Mouse (Mus musculus): ENCODE measurements around the gene Fcgbp. TPM values are rescaled to one million over a fixed set of nuclear protein-coding genes. Genes with fewer than 3 reads are reported as not detected.
A peak's percentile ranks its signal among the peaks of the same experiment; 100 is the strongest.
"Not testable (repeated sequence)": the region's sequence is repeated elsewhere in the genome, so short reads cannot be mapped to it uniquely, and the experiment has no call there.

Fcgbp gene
- total RNA-seq, 2 experiments from 2014 or later: not detected

DNA sequence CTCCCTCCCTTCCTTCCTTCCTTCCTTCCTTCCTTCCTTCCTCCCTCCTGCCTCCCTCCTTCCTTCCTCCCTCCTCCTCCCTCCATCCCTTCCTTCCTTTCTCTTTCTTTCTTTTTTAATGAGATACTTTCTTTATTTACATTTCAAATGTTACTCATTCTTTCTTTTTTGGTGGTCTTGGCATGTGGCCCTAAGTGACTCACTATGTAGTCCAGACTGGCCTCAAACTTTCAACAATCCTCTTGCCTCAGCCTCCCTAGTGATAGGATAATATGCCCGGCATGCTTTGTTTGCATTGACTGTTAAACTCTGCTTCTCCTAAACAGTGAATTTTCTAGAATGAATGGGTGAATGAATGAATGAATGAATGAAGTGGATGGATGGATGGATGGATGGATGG, 78.8 kb downstream of the Fcgbp start:
- DNase-seq: no peak

DNA sequence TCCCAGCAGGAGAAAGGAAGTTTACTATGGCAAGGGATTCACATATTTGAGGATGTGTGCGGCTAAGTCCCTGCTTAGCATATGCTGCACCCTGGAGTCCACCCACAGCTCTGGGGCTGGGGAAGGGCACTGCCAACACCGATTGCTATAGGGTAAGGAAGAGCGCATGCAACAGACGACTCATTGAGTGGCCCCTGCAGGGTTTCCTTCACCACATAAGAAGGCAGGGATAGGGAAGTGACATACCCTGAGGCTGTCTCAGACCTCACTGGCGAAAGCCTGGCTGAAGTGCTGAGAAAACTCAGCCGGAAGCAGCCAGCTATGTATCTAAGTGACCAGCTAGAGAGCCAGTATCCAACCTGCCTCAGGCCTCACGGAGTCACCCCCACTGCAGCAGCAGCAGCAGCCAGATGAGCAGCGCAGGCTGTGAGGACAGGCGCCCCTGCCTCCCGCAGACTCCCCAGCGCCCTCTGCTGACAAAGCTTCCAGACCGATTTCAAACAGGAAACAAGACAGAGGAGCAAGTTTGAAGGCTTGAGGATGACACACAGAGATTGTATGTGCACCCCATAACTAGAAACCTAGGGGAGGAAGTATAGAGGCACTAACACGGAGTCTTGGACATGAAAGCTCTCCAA, 80.7 kb downstream of the Fcgbp start:
- DNase-seq: no peak

DNA sequence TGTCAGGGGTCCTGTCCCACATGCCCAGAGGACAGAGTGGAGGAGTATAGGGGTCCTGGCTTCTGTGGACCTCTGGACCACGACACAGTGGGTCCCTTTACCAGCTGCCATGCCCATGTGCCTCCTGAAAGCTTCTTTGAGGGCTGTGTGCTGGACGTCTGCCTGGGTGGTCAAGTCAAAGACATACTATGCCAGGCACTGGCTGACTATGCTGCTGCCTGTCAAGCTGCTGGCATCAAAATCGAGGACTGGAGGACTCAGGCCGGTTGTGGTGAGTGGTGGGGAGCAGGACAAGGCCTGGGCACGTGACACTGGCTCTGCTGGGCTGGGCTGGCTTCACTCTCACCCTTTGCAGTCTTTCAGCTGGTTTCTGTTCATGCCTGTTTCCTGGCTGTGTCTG, 82.6 kb downstream of the Fcgbp start:
- DNase-seq: not testable (repeated sequence)

DNA sequence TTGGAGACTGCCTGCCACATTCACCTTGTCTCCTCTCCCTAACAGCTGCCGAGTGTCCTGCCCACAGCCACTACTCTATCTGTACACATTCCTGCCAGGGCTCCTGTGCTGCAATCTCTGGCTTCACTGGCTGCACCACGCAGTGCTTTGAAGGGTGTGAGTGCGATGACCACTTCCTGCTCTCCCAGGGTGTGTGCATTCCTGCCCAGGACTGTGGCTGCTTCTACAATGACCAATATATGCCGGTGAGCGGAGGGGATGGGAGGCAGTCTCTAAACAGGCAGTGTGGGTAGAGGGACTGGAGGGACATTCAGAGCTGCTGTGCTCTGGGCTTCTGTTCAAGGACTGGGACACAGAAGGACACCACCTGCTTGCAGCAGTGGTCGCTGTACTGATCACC, 88.3 kb downstream of the Fcgbp start:
- DNase-seq: no peak

DNA sequence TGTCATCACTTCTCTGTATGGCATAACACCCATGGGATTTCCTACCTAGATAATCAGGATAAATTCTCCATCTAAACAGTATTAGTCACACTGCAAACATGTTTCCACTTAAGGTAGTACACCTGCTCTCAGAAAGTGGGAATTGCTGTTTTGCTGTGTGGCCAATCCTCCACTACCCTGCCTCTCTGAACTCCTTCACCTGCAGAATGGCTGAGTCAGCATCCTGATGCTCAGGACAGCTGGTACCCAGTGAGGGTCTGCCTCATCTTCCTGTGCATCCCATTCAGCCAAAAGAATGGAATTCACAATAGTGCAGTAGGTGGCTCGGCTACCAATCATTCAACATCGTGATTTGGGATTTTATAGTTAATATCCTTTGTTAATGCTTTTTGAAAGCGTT, 88.9 kb downstream of the Fcgbp start:
- DNase-seq: no peak

DNA sequence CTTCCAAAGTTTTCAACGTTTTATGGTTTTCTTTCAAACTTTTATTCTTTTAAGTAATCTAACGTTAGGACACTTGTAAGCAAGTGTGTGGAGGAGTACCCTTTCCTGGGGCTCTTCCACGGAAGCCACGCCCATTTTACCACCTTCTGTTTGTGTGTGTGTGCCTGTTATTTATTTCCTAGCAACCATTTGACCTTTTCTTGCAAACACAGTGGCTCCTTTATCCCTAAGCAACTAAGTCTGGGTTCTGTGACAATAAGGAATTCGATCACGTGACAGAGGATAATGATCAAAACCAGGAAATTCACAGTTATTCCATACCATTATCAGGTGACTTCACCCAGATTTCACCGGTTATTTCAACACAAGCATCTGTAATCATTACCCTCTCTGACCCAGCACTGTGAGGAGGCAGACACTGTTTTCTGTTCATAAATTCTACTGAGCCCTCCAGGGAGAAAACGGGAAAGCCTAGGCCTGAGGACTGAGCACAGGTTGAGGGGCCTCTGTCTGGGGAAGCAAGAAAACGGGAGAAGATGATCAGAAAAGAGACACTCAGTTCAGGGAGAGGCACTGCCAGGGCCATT, 90.2 kb downstream of the Fcgbp start:
- no peak for DNase-seq

DNA sequence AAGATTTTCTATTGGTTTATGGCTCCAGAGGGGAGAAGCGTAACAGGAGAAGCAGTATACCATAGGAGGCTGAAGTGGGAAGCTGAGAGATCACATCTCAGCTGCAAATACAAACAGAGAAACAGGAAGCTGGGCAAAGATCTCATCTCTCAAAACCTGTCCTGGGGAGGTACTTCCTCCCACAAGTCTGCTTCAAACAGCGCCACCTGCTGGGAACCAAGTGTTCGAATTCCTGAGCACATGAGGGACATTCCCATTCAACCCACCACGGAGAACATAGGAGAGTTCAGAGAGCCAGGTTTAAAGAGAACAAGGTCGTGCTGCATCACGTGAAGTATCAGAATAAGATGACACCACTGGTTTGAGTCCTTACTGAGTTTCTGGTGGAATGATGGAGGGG, 94.4 kb downstream of the Fcgbp start:
- no peak for DNase-seq

DNA sequence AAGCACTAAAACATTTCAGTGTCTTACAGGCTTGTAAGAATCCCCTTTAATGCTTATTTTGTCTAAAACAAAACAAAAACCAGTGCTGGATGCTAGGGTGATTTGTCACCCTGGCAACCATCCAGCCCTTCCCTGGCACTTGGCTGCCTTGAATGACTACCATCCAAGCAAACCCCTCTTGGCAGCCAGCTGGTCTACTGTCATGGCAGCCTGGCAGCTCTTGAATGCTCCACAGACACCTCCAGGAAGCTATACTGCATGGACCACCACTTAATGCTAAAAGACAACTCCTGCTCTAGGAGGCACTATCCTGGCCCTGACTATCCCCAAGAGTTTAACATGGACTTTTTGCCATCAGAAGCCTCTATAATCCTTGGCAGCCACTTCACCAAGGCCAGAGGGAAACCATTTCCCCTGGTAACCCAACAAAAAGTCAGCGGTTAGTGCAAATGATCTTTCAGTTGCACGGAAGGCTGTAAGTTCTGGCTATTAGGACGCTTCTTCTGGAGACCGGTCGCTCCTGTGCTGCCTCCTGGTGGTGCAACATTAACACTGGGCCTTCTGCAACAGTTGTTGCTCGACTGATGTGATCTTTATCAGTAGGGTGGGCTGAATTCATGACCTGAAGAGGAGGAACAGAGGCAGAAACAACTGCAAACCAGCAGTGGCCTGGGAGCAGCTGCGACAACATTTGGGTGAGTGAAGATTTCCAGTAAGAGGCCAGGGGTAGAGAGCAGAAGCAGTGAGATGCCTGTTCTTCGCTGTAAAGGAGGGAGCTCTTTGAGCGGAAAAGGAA, 97.5 kb downstream of the Fcgbp start:
- peak; percentile 51 for DNase-seq

DNA sequence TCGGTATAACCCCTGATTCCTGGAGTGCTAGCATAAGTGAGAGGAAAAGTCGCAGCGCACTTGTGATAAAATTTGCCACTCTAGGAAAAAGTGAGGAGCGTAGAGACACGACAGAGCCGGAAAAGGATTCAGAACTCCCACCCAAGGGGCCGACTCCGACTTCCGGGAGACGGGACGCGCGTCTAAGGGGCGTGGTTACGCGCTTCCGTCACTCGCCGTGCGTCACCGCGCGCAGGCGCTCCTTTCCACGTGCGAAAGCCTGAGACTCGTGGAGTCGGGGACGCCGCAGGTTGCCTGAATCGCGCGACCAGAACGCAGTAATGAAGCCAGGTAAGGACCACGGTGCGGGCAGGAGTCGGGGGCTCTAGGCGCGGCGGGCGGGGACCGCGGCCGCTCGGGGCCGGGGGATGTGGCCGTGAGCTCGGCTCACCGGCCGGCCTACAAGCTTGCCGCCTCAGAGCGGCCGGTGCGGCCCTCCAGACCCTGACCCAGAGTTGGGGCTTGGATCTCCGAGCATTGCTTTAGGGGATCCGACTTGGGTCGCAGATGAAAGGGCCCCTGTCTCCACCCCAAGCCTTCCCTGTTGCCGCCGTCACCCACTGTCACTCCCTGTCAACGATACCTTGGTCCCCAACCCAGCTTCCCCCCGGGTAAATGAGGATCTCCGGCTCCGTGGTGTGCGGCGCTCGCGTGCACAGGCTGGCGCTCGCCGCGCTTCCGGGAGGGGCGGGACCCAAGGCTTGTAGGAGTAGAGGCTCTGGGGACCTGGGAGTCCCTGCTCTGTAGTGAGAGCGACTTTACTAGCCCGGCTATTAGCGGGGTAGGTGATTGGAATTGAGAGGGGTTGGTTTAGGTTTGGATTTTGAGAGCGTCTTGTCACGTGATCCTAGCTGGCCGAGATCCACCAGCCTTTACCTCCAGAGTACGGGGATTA, 98.7 kb downstream of the Fcgbp start, which contains the start of gene Fbl:
Gene Fbl, plus strand, starts transcription at position 222 of the 934 bp plus-strand sequence.
- peak; percentile 89 for DNase-seq

Other genes starting within 250 kb of the Fcgbp start
- gene Zfp59, start 232.6 kb upstream of the Fcgbp start, total RNA-seq (2021): 1 to 10 TPM; 1.6 to 1.7 TPM
- gene Zfp607a, start 213.7 kb upstream of the Fcgbp start, total RNA-seq (2021): 1 to 10 TPM; 1.9 to 2.0 TPM
- 1 to 10 TPM; 3.2 to 5.4 TPM for gene Zfp974, start 141.8 kb upstream of the Fcgbp start, total RNA-seq (2021)
- 1 to 10 TPM; 6.3 to 7.2 TPM for gene Zfp780b, start 92.1 kb upstream of the Fcgbp start, total RNA-seq (2021)
- under 1 TPM; 0.38 to 0.46 TPM for gene Zfp850, start 57.1 kb upstream of the Fcgbp start, total RNA-seq (2021)
- 100 to 1,000 TPM in 1 of 2 experiments, 10 to 100 TPM in 1; 99.0 to 104 TPM for gene Psmc4, start 21.1 kb upstream of the Fcgbp start, total RNA-seq (2021)
- not detected for gene 9530053A07Rik, start 58.2 kb downstream of the Fcgbp start, total RNA-seq (2021)
- 10 to 100 TPM; 21.8 to 24.3 TPM for gene Fbl, start 98.5 kb downstream of the Fcgbp start, total RNA-seq (2021)
- gene Dyrk1b, start 108.2 kb downstream of the Fcgbp start, total RNA-seq (2021): 10 to 100 TPM; 91.6 to 95.8 TPM
- 1 to 10 TPM; 5.0 to 5.2 TPM for gene Eid2, start 196.6 kb downstream of the Fcgbp start, total RNA-seq (2021)
- gene Eid2b, start 206.5 kb downstream of the Fcgbp start, total RNA-seq (2021): 1 to 10 TPM; 4.0 to 4.8 TPM
- not detected for gene Selenov, start 219.9 kb downstream of the Fcgbp start, total RNA-seq (2021)
- gene Dll3, start 231.0 kb downstream of the Fcgbp start, total RNA-seq (2021): not detected
- gene Timm50, start 240.8 kb downstream of the Fcgbp start, total RNA-seq (2021): 10 to 100 TPM; 41.8 to 43.9 TPM